Mouse (Mus musculus) spleen, postnatal 4 days (tissue): ENCODE data around the gene Bcl3.
A peak's percentile ranks its signal among the peaks of the same experiment; 100 is the strongest.
"Not testable (repeated sequence)": the region's sequence is repeated elsewhere in the genome, so short reads cannot be mapped to it uniquely, and the experiment has no call there.

Experiments
- DNase-seq, 2 experiments: peaks; one replicate each; pipeline ENCODE4 v3.0.0; 2022; ENCODE audit warnings: low spot score in 2 of 2

Bcl3 gene

DNA sequence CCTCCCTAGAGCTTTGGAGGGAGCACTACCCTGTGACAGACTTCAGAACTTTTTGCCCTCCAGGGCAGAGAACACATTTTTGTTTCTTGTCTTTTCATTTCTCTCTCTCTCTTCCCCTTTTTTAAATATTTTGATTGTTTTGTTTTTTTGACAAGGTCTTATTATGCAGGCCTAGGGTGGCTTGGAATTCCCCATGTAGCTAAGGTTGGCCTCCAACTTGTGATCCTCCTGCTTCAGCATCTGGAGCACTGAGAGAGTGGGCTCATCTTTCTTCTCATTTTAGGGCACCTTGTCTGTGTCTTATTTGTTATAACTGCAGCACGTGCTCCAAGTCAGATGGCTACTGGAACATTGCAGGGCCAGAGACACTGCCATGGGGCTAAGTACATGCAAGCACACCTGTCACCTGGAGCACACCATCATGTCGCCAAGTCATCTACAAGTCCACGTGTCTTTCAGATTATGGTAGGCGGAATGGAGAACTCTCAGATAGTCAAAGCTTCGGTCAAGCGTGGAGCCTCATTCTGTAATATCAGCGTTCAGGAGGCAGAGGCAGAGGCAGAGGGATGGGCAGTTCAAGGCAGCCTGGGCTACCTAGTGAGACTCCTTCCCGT is 16.1 kb downstream of the Bcl3 start:
- no peak for DNase-seq

DNA sequence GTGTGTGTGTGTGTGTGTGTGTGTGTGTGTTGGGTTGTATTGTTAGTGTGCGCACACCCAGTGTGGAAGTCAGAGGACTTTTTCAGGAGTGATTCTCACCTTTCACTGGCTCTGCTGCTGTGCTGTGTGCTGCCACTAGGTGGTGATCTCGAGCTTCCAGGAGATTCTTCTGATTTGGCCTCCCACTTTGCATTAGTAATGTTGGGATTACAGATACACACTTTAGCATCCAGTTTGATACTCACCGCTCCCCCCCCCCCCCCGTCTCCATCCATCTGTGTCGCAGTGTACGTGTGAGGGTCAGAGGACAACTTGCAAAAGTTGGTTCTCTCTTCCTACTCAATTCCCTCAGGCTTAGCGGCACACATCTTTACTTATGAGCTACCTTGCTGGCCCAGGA is 19.6 kb downstream of the Bcl3 start:
- DNase-seq: peak; percentile 61 to 88

DNA sequence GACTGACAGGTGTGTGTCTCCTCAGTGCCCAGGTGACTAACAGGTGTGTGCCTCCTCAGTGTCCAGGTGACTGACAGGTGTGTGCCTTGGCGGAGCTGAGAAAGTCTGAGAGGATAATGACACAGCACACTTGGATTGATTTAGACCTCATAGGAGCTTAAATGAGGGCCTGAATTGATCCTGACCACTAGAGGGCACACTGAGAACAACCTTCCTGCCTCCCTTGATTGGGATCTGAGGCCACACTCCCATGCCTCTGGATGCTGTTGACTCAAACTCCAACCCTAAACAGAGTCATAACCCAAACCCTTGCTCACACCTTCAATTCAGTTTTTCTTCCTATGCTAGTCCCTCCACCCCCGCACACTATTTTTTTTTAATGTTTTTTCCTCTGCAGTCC is 21.8 kb downstream of the Bcl3 start:
- no peak for DNase-seq

DNA sequence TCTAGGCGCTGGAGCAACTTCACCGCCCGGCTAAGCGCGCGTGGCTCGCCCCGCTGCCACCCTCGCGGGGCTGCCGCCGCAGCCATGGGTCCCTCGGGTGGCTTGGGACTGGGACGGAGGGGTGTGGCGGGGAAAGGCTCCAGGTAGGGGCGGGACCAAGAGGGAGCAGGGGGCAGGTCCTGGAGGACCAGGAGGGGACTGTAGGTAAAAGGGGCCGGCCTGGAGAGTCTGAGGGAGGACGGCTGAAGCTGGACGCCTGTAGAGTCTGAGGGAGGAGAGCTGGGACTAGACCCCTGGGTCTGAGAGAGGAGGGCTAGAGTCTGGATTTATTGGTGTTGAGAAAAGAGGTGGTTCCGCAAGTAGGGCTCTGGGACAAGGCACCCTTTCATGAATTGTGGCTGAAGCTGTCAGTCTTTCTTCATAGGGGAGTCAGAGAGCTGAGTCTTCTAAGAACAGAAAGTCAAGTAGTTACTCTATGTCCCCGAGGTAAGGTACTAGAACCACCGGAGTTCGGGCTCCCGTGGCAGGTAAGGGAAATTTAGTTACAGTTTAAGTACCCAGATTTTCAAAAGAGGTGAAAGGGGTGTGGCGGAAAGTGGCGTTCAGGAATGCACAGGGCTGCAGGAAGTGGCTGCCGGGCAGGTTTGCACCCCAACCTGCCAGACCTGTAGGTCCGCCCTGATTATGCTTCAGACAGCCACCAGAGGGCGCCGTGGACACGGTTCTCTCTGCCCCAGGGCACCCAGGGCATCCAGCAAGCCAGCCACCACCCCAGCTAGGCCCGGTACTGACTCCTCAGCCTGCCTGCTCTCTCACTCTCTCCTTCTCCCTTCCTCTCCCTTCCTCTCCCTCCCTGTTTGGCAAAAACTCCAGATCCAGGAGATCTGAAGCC is 25.6 kb downstream of the Bcl3 start, which contains the start of gene Cblc:
Gene Cblc, minus strand, starts transcription at position 113 of the 892 bp plus-strand sequence.
- DNase-seq: peak; percentile 77 to 94

DNA sequence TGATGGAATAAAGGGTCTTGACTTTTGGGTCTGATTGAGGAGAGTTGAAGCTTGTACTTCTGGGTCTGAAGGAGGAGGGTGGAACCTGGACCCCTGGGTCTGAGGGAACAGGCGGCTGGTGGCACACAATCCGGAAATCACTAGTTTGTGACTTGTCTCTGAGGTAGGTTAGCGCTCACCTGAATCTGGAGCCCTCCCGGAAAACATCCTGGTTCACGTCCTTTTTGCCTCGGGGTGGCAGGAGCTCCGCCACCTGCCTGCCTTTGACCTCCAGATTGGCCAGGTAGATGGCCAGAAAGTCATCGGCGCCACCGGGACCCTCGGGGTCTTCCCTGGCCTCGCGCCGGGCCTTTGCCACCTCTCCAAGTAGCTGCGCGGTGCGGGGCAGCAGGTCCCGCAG is 26.3 kb downstream of the Bcl3 start:
- no peak for DNase-seq

DNA sequence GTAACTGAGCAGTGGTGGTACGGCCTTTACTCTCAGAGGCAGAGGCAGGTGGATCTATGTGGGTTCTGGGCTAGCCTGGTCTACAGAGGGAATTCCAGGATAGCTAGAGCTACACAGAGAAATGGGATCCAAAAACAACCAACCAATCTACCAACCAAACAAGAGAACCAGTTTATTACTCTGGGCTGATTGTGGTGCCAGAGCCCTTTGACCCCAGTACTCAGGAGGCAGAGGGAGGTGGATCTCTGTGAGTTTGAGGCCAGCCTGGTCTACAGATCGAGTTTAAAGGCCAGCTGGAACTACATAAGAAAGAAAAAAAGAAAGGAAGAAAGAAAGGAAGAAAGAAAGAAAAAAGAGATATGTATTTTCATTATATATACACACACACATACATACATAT is 27.3 kb downstream of the Bcl3 start:
- no peak for DNase-seq

DNA sequence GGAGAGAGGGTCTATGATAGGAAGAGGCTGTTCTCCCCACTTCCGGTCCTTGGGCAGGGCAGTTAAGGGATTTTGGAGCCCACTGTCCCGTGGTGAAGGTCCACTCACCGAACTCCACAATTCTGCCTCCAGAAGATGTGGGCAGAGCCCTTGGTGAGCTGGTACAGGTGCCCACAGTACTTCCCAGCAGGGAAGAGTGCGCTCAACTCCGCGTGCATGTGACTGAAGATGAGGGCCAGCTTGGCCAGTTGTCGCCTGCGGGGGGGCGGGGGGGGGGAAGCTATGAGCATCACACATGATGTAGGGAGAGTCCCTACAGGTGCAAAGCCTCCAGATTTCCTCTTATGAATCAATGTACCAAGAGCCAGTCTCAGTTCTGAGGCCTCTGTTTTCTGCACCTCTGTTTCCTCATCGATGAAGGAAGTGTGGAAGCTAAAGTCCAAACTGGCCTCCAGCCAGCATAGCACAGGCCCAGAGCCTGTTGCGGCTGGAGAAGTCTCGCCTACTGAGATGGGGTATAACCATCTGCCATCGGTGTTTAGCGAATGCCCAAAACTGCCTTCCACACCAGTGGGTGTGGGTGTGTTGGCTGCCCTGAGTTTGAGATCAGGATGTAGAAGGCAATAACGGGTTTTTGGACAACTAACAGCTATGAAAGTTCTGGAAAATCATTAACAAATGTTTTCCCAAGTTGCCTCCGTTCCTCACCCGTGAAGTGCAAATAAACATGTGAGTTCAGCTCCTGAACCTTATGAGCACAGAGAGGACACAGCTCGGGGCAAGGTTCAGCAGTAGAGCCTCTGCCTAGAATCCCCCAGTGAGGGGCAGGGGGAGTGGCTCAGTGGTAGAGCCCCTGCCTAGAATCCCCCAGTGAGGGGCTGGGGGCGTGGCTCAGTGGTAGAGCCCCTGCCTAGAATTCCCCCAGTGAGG is 29.6 kb downstream of the Bcl3 start:
- DNase-seq: no peak

DNA sequence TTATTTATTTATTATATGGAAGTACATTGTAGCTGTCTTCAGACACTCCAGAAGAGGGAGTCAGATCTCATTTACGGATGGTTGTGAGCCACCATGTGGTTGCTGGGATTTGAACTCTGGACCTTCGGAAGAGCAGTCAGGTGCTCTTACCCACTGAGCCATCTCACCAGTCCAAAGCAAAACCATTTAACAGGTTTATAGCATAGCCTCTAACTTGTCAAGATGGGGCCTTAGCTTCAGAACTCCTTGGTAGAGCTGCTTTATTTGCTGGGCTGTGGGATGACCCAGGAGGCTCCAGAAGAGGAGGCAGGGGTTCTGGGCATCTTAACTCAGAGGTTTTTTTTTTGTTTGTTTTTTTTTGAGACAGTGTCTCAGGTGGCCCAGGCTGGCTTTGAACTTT is 31.1 kb downstream of the Bcl3 start:
- DNase-seq: not testable (repeated sequence)

DNA sequence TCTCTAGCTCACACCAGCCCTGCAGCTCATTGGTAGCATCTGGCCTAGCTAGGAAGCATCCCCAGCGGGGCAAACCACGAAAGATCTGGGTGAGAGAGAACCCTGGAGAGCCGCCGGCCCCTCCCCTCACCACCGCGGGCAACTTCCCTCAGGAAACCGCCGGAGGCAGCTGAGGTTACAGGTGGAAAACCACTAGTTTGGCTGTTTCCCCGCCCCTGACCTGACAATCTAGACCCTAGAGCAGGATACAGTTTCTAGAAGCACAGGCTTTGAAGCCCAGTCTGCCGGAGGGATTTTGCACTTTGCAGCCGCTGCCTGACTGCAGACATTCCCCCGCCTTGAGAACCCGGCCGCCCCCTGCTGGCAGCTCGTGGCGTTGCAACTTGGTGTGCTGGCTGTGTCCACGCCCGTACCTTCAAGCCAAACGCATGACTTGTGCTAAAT is 32.6 kb downstream of the Bcl3 start:
- peak; percentile 84 to 97 for DNase-seq

DNA sequence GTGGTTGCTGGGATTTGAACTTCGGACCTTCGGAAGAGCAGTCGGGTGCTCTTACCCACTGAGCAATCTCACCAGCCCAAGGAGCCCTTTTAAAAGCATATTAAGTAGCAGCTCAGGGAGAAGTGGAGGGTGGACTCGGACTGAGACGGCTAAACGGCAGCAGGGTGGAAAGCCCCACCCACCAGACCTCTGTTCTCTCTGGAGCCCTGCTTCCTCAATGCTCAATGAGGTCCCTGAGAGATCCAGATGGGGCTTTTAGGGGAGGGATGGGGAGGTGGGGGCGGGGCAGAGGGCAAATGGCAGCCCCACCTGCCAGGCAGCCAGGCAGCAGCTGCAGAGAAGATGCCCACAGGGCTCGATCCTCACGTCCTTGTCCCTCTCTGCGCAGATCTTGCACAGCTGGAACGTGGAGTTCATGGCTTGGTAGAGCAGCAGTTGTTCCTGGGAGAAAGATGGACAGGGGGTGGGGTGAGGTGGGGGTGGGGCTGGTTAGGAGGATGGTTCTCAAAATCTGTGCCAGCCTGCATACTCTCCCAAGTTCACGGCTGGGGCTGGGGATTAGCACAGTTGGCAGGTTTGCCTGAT is 36.6 kb downstream of the Bcl3 start:
- no peak for DNase-seq

DNA sequence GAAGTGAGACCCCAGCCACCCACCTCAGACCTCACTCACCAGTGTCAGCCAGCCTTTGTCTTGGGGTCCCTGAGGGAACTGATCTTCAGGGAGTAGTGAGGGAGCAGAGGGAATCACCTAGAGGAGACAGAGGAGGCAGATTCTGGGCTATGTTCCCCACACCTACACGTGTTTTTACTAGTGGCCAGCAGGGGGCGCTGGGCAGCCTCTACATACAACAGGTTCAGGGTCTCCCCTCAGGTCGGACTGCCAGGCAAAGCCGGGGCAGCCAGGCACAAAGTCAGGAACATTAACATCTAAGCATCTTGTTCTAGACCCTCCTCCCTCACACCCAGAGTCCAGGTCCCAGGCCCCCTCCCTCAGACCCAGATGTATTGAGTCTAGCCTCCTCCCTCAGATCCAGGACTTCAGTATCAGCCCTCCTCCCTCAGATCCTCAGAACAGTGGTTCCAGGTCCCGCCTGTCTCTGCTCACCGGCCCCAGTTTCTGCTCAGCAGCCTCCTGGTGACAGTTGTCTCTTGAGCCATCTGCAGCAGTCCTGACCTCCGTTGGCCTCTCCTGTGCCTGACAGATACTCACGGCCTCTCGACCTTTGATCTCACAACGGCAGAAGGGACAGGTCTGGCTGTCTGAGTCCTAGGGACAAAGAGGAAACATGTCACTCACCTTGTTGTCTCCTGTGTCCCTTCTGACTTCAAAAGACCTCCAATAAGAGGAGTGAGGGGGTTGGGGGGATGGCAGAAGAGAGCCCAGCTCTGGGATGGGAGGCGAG is 37.6 kb downstream of the Bcl3 start:
- DNase-seq: no peak

DNA sequence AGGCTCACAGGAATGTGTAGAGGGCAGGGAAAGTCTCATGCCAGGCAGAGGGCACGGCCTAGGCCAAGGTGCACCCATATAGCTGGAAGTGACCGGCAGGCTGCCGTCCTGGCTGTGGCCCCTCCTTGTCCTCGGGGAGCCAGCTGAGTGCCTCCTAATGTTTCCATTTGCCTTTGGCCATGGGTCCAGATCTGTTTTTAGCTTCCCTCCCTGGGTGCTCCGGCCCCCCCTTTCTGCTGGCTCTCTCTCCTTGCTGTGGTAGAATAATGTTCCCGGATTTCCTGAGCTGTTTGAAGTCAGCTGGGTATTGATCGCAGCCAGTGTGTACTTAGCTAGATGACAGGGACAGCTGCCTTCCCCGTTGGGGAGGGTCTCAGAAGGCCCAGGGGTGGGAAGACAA is 38.9 kb downstream of the Bcl3 start:
- no peak for DNase-seq

DNA sequence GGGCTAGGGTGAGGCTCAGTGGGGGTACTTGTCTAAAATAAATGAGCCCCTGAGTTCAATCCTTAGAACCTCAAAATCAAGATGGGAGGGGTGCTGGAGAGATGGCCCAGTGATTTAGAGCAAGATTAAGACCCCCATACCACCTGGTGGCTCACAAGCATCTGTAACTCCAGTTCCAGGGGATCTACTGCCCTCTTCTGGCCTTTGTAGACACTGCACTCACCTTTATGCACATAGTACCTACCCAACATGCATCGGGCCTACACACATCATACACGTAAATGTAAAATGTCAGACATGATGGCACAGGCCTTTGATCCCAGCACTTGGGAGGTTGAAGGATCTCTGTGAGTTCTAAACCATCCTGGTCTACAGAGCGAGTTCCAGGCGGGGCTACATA is 39.9 kb downstream of the Bcl3 start:
- no peak for DNase-seq

DNA sequence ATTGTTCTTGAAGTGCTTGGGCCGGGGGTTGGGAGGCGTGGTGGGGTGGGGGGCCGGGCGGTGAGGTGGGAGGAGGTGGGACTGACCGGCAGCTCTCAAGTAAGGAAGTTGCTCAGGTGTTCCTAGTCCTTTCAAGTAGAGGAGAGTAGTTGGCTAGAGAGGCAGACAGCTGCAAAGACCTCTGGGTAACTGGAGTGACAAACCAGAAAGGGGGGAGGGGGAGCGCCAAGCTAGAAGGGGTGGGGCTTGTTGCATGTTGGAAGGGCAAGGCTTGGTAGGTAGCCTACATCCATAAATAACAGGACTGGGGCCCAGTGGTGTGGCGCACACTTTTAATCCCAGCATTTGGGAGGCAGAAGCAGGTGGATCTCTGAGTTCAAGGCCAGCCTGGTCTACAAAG is 40.8 kb downstream of the Bcl3 start:
- DNase-seq: no peak

DNA sequence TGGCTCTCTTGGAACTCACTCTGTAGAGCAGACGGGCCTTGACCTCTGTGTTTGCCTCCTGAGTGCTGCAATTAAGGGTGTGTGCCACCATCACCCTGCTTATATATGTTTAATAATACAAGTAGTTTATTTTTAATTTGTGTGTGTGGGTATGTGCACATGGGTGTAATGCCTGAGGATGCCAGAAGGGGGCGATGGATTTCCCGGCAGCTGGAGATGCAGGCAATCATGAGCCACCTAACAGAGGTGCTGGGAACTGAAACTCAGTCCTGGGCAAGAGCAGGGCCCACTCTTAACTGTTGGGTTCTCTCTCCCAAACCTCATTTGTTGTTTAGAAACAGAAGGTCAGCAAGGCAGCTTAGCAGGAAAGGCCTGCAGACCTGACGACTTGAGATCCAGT is 42.7 kb downstream of the Bcl3 start:
- no peak for DNase-seq

DNA sequence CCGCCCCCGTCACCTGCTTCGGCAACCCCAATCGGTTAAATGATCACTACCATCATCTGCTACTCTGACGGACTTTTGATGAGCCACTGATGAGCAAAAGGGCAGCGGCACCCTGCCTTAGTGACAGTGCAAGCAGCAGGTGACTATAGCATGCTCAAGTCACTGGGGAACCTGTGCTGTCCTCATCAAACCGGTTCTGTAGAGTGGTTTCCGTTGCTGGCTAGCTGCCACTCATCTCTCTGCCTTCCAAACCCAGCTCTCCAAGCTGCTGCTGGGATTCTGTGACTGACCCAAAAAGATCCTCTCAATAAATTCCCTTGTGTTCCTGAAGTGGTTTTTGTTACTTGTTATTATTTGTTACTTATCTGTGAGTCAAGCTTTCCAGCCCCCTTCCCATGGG is 43.9 kb downstream of the Bcl3 start:
- DNase-seq: no peak

DNA sequence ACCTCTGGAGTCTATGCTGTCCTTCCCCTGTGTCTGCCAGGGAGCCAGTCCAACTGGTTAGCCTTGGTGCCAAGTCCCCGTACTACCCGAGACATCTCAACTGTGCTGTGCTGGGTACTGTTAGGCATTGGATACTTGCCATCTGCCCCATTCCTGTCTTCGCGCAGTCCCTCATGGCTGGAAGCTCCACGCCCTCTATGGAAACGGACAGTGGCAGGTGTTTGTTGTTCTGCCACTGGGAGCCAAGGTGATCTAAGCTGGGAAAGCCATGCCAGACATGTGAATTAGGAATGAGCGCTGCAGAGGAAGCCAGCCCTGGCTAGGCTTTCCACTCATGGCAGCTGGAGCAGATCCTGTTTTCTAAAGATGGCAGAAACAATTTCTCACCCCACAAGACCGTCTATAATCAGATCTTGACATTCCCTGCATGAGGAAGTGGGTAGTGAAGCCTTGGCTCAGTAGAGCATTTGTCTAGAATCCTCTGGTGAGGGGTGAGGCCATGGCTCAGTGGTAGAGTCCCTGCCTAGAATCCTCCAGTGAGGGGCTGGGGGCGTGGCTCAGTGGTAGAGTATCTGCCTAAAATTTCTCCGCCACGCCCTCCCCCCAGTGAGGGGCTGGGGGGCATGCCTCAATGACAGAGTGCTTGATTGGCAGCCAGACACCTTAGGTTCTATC is 45.4 kb downstream of the Bcl3 start:
- DNase-seq: no peak

DNA sequence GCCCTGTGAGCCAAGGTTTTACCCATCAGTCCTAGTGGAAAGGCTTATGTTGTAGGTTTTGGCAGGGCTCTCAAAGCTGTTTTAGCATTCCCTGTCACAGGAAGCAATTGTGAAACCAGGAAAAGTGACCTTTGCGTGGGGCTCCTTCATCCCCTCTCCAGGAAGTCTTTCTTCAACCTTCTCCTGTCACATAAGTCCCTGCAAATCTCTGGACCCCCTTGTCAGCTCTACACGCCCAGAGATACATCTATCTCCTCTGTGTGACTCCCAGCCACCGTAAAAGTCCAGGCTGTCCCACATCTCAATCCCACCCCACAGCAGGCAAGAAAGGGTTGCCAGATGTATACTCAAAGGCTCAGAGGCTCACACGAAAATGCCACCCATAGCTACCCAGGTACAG is 50.9 kb downstream of the Bcl3 start:
- DNase-seq: no peak

DNA sequence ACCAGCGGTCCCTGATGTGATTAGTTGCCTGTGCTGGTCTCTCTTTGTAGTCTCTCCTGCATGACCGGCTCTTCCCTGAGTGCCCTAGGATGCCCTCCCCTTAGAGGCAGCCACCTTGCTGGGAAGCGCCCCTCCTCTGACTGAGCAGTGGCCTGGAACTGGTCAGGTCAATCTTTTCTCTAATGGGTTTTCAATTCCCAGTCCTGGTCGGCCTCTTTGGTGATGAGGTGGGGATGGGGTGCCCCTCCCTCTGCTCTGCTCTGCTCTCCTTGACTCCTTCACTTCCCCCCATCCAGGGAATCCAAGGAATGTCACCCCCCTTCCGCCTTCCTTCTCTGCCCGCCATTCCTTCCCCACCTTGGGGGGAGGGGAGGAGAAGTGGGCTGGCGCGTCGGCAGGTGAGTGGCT is 51.6 kb downstream of the Bcl3 start, which contains the start of gene Bcam:
Gene Bcam, minus strand, starts transcription at position 33 of the 408 bp plus-strand sequence.
- no peak for DNase-seq

DNA sequence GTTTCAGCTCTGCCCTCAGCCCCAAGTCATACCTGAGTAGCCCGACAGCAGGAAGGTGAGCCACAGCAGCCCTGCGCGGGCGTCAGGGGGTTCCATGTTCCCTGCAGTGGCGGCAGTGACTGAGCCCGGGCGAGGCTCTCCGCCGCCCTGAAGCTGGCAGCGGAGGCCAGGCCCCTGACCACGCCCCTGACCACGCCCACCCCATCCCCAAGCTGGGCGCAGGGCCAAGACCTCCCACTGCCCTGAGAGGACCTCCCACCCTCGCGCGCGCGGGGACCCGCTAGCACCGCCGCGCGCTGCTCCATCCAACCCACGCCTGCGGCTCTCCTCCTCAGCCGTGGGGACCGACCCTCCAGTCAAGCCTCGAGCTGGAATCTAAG is 52.2 kb downstream of the Bcl3 start:
- DNase-seq: peak; percentile 64 to 79
